Mouse (Mus musculus) lung, adult 2 months (tissue): ENCODE results near the gene Tnfrsf8.
"Not testable (repeated sequence)": the region's sequence is repeated elsewhere in the genome, so short reads cannot be mapped to it uniquely, and the experiment has no call there.

Experiments used
- CTCF ChIP-seq: fragments of 200-500 bp; IDR thresholded peaks from 2 replicates; pipeline ENCODE4 v1.5.1; 2011; ENCODE audit warnings: mild to moderate bottlenecking, low read length, control low read depth; ENCODE audit not compliant: insufficient read depth
- POLR2A ChIP-seq: fragments of 200-500 bp; IDR thresholded peaks from 2 replicates; pipeline ENCODE4 v1.6.1; 2011; ENCODE audit warnings: low read depth, mild to moderate bottlenecking, control low read depth, low read length, borderline replicate concordance; ENCODE audit errors: extremely low read depth

- TF ChIP-seq CTCF, POLR2A: not testable (repeated sequence)
These were observed 46.7 kb upstream of the Tnfrsf8 start for GRCm38 (mm10) chr4:145361635-145362034.
